Mouse (Mus musculus) gastrocnemius, adult 2 months (tissue): ENCODE measurements around the gene Arid1b. TPM values are rescaled to one million over a fixed set of nuclear protein-coding genes. Genes with fewer than 3 reads are reported as not detected.
A peak's percentile ranks its signal among the peaks of the same experiment; 100 is the strongest.

ENCODE experiments used
- DNase-seq: peaks from one replicate; pipeline ENCODE4 v3.0.0; 2022
- H3K27ac ChIP-seq: fragments of 200-600 bp; 2 replicates; pipeline ENCODE4 v1.8.1; 2022; ENCODE audit warnings: mild to moderate bottlenecking
- H3K4me3 ChIP-seq: fragments of 200-600 bp; 2 replicates; pipeline ENCODE4 v1.8.1; 2022; ENCODE audit warnings: mild to moderate bottlenecking, moderate library complexity
- CTCF ChIP-seq: fragments of 200-600 bp; IDR thresholded peaks from 2 replicates; pipeline ENCODE4 v1.8.1; 2022; ENCODE audit warnings: antibody characterized with exemption, mild to moderate bottlenecking, moderate library complexity
- intact Hi-C: fragments of 180-260 bp; cut with DNase I; formaldehyde crosslinking; loops from one replicate; pipeline ENCODE4 v1.15.1; 2025
- total RNA-seq, 2 experiments: library from RNA; stranded (reverse); gene quantifications; 2 replicates each; pipeline ENCODE4 v1.2.3; 2021

Gene Arid1b
- total RNA-seq, 2 experiments from 2014 or later: 35.1 to 35.6 TPM

GRCm38 (mm10) chr17:5139553-5139952 lies 145.4 kb downstream of the Arid1b start:
- peak overlapping the region; percentile 82 for H3K27ac ChIP-seq
- TF ChIP-seq CTCF: no peak
- intact Hi-C loops: no loop called here

GRCm38 (mm10) chr17:5143735-5144439 lies 149.8 kb downstream of the Arid1b start:
- TF ChIP-seq CTCF: no peak
- Histone ChIP-seq H3K27ac (no peak overlapping the region), H3K4me3 (no peak overlapping the region)
- DNase-seq: no peak
- intact Hi-C loops: no loop called here

More at GRCm38 (mm10) chr17:5139553-5139952, 145.4 kb downstream of the Arid1b start:
- H3K4me3 ChIP-seq: 0 out of 2 replicates have a peak overlapping the region, but pooled peaks have one; percentile 2
- no peak for DNase-seq

- peak; percentile 83 for DNase-seq
- intact Hi-C loops: no loop called here
- Histone ChIP-seq H3K4me3 (peak overlapping the region; percentile 30), H3K27ac (peak overlapping the region; percentile 62)
- TF ChIP-seq CTCF: no peak
Measured at GRCm38 (mm10) chr17:5150660-5151063, 156.5 kb downstream of the Arid1b start.

GRCm38 (mm10) chr17:5151852-5152251 lies 157.7 kb downstream of the Arid1b start:
- Histone ChIP-seq H3K27ac (peak overlapping the region; percentile 62), H3K4me3 (no peak overlapping the region)
- no peak for DNase-seq
- TF ChIP-seq CTCF: no peak
- intact Hi-C loops: no loop called here

- Histone ChIP-seq H3K27ac (no peak overlapping the region), H3K4me3 (no peak overlapping the region)
- intact Hi-C loops: no loop called here
- TF ChIP-seq CTCF: no peak
- DNase-seq: no peak
Measured at GRCm38 (mm10) chr17:5153461-5153860, 159.3 kb downstream of the Arid1b start.

GRCm38 (mm10) chr17:5154322-5154721 lies 160.2 kb downstream of the Arid1b start:
- intact Hi-C loops: no loop called here
- Histone ChIP-seq H3K4me3 (no peak overlapping the region), H3K27ac (no peak overlapping the region)
- no peak for DNase-seq
- TF ChIP-seq CTCF: no peak

GRCm38 (mm10) chr17:5157609-5158008 lies 163.5 kb downstream of the Arid1b start:
- no peak overlapping the region for H3K27ac ChIP-seq
- H3K4me3 ChIP-seq: no peak overlapping the region
- intact Hi-C loops: no loop called here
- DNase-seq: no peak
- no peak for TF ChIP-seq CTCF

- intact Hi-C loops: no loop called here
- H3K4me3 ChIP-seq: no peak overlapping the region
- DNase-seq: no peak
- TF ChIP-seq CTCF: no peak
- no peak overlapping the region for H3K27ac ChIP-seq
Measured at GRCm38 (mm10) chr17:5162525-5162924, 168.4 kb downstream of the Arid1b start.

GRCm38 (mm10) chr17:5163251-5163826 lies 169.2 kb downstream of the Arid1b start:
- H3K27ac ChIP-seq: no peak overlapping the region
- no peak for DNase-seq
- intact Hi-C loops: no loop called here
- TF ChIP-seq CTCF: no peak
- H3K4me3 ChIP-seq: no peak overlapping the region

GRCm38 (mm10) chr17:5164794-5165193 lies 170.7 kb downstream of the Arid1b start:
- no peak for TF ChIP-seq CTCF
- DNase-seq: no peak
- Histone ChIP-seq H3K27ac (peak overlapping the region; percentile 28; the same call in 1 of the 2 replicates), H3K4me3 (peak overlapping the region; percentile 36)
- intact Hi-C loops: no loop called here

GRCm38 (mm10) chr17:5165201-5165825 lies 171.2 kb downstream of the Arid1b start:
- no peak for DNase-seq
- Histone ChIP-seq H3K27ac (peak overlapping the region; percentile 28; the same call in 1 of the 2 replicates), H3K4me3 (peak overlapping the region; percentile 36)
- no peak for TF ChIP-seq CTCF
- intact Hi-C loops: no loop called here

- Histone ChIP-seq H3K27ac (no peak overlapping the region), H3K4me3 (no peak overlapping the region)
- TF ChIP-seq CTCF: no peak
- no peak for DNase-seq
- intact Hi-C loops: no loop called here
Measured at GRCm38 (mm10) chr17:5166175-5166574, 172.0 kb downstream of the Arid1b start.

- DNase-seq: no peak
- Histone ChIP-seq H3K27ac (no peak overlapping the region), H3K4me3 (no peak overlapping the region)
- intact Hi-C loops: no loop called here
- peak; percentile 6; the same call in 1 of the 2 replicates for TF ChIP-seq CTCF
Measured at GRCm38 (mm10) chr17:5168046-5168445, 173.9 kb downstream of the Arid1b start.
